Mouse (Mus musculus): ENCODE measurements around the gene Olfr9.

DNA sequence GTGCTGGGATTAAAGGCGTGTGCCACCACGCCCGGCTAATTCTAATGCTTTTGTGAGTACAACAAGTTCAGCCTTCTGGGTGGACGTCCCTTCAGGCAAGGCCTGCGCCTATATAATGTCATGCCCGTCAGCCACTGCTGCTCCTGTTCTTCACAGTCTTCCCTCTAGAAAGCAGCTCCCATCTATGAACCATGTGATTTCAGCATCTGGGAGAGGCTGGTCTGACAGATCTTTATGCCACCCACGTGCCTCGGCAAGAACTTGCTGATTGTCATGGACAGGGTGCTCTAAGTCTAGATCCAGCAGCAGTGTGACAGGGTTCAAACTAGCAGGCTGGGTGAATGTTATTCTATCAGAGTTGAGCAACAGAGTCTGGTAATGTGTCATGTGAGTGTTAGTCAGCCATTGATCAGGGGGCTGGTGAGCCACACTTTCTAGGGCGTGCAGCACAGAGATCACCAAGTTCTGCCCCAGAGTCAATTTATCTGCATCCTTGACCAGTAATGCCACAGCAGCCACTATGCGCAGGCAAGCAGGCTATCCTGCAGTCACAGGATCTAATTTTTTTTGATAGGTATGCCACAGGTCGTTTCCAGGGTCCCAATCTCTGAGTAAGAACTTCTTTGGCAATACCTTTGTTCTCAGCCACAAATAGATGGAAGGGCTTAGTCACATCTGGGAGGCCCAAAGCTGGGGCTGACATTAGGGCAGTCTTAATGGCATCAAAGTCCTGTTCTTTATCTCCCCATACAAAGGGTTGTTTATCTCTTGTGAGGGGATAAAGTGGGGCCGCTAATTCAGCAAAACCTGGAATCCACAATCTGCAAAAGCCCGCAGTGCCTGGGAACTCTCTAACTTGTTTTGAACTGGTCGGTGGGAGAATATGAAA lies 15.0 kb downstream of the Olfr9 start:
- no peak for TF ChIP-seq CTCF (IDR thresholded peaks at IDR 0.05; ENCODE audit: control insufficient read depth, insufficient read depth, insufficient read length)
- no peak for TF ChIP-seq MAX (IDR thresholded peaks at IDR 0.05)
- no peak for TF ChIP-seq USF1 (IDR thresholded peaks at IDR 0.05; ENCODE audit: low read depth)
